Mouse (Mus musculus) right cerebral cortex, postnatal 25 days (tissue): ENCODE measurements around the gene Mapk11.
A peak's percentile ranks its signal among the peaks of the same experiment; 100 is the strongest.

ENCODE experiments used
- DNase-seq: peaks from one replicate; pipeline ENCODE4 v3.0.0; 2022

The Mapk11 gene

DNA sequence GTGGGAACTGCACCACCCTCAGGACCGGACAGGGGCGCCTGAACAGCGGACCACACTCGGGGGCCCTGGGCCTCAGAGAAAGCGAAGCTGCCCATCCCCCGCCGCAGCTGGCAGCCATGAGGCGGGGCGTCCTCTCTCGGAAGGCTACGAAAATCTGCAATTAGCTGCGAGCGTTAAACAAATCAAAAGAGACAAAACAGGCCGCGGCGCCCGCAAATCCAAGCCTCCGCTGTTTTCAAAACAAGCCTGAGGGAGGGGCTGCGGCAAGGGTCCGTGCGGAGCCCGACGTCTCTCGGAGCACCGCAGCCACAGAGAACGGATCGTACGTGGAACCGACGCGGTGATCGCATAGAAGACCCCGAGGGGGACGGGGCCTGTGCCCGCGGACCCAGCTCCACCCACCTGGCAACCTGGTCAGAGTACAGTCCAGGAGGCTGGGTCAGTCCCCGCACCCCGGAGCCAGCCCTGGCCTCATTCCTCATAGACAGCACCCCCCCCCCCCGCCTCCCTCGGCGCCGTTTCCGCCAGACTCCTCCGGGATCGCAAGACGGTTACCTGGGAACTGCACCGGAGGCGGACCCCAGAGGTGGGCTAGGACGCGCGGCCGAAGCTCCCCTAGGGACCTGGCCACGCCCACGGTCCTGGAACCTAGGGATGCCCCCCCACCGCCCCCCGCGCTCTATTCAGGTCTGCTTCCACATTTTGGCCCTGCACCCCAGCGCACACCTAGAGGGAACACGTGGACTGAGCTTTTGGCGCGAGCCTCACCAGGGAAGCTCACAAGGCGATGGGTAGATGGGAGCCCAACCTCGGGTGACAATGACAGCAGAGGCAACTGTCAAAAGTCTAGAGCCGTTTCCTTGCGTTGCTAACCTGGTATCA lies 23.8 kb upstream of the Mapk11 start:
- peak; percentile 47 for DNase-seq

DNA sequence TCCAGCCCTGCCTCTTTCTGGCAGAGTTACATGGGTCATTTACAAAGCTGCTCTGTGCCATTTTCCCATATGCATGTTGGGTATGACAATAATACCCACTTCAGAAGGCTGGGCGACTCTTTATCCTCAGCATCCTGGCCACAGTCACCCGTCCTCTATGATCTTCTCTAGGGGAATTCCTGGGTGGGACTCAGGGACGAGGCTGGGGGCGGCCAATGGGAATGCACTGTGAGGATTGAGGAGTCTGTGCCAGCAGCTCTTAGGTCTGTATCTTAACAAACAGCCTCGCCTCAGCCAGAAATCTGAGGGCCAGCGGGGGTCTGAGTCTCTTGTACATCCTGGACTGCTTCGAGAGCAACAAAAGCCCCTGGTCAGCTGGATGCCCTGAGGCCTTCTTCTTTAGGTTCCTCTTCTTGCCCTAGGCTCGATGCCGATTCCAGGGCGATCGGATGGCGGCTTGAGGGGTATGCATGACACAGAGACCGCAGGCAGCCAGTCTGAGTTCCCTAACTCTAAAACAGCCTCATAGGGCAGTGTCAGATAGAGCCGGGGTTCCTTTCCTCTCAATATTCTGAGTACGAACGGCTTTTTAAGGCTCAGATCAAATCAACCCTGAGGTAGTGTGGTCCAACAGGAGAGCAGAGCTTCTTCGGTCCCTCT lies 23.0 kb upstream of the Mapk11 start:
- DNase-seq, result no peak

DNA sequence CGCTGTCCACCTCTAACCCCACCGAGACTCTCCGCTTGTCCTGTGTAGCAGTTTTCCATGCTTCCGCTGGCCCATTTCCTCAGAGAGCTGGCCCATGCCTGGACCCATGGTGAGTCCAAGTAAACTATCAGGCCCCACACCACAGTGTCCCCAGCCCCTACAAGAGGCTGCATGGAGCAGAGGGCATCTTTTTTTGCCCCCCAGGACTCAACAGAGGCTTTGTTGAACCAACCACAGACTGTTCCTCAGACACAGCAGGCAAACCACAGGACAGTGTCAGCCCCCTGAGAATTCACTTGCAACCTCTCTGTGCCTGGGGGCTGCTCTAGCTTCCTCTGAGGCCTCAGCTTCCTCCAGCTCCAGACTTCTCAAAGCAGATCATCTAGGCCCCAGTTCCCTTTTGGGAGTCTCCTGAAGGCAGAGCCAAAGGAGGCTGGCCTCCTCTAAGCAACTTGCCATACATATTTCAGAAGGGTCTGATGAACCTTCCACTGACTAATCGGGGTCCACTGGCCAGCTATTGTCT lies 22.2 kb upstream of the Mapk11 start:
- DNase-seq, result no peak

GRCm38 (mm10) chr15:89170102-89170501 lies 20.7 kb upstream of the Mapk11 start:
- DNase-seq, result no peak

- peak; percentile 73 for DNase-seq
These were observed 20.0 kb upstream of the Mapk11 start for GRCm38 (mm10) chr15:89169431-89169830.

GRCm38 (mm10) chr15:89168922-89169321 lies 19.5 kb upstream of the Mapk11 start:
- DNase-seq, result no peak

GRCm38 (mm10) chr15:89165478-89165877 lies 16.1 kb upstream of the Mapk11 start:
- no peak for DNase-seq

DNA sequence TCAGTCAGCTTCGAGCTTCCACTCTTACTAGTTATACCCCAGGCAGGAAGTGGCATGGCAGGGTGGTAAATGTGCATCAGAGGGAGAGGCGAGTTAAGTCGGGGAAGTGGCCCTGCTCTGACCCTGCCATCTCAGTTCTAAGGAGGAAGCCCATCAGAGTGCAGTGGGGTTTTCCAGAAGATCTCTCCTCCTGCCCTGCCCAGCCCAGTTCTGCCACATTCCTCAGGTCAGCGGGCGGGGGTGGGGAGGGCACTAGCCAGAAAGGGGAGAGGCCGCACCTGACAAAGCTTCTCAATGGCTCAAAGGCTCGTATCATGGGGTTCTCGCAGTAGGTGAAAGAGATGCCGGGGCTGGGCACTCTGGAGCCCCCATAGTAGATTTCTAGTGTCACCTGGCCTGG lies 12.0 kb upstream of the Mapk11 start:
- no peak for DNase-seq

- DNase-seq, result no peak
These were observed 9.1 kb upstream of the Mapk11 start for GRCm38 (mm10) chr15:89158516-89158915.

DNA sequence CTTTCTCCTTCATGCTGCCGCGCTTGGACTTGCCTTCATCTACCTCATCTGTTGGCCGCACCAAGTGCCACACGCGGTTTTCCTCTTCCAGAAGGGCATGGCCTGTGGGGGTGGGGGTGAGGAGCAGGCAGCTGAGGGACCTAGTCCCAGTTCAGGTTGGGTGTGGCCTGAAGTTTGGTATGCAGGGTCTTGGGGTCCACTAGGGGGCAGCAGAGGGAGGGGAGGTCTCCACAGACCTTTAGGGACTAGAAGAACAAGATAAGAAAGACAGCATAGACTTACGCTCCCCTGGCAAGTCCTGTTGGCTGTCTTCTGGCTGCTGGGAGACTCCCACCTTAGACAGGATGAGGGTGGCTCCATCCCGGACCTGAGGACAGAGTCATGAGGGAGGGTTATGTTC lies 8.5 kb upstream of the Mapk11 start:
- DNase-seq, result no peak

- no peak for DNase-seq
These were observed 2.9 kb upstream of the Mapk11 start for GRCm38 (mm10) chr15:89152312-89152711.

GRCm38 (mm10) chr15:89150041-89150390 lies 588 bp upstream of the Mapk11 start:
- DNase-seq, result no peak

- DNase-seq, result no peak
These were observed 745 bp downstream of the Mapk11 start for GRCm38 (mm10) chr15:89148496-89149270.

- DNase-seq, result no peak
These were observed 1.5 kb downstream of the Mapk11 start for GRCm38 (mm10) chr15:89147895-89148294.

DNA sequence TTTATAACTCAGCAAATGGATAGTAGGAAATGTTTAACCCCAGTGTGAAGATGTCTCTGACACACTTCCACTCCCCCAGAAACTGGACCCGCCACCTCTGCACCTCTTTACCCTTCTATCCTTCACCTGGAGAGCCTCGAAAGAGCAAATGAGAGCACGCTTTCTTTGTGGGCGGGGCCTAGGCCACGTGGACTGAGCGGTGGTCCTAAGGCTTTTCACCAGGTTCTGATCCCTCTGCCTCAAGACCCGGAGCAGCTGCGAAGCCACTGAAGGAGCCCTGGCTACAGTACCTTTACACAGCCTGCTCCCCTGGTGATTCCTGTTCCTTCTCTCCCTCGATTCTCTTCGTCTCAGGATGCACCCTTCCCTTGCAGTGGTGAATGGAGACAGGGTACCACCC lies 2.0 kb downstream of the Mapk11 start:
- no peak for DNase-seq

GRCm38 (mm10) chr15:89147024-89147423 lies 2.4 kb downstream of the Mapk11 start:
- peak; percentile 64 for DNase-seq

DNA sequence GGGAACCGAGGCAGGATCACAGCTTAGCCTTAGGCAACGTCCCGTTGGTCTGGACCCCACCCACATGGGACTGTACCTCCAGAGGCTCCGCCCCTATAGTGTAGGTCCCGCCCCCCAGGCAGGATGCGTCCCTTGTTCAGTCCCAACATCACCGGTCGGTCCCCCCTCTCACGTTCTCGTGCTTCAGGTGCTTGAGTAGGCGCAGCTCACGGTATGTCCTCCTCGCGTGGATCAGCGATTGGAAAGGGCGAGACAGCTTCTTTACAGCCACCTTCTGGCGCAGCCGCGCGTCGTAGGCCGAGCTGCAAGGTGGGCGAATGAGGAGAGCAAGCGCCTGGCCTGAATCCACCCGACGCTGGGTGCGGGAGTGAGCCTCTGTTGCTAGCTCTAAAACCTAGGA lies 2.9 kb downstream of the Mapk11 start:
- DNase-seq, result peak; percentile 78

- DNase-seq, result no peak
These were observed 3.5 kb downstream of the Mapk11 start for GRCm38 (mm10) chr15:89145813-89146350.

DNA sequence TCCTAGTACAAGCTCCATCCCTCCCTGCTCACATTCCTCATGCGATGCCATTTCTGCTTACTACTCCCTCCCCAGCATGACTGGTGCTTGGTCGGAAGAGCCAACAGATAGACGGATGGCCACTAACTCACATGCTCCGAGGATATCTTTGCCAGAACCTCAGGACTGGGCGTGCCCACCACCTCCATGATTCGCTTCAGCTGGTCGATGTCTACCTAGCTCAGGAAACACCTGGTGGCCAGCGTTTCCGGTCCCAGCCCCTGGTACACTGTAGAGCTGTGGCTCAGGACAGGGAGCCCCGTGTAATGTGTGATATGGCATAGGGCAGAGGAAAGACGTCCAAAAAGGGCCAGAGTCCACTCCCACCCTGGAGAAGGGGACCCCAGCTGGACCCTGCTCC lies 4.5 kb downstream of the Mapk11 start:
- DNase-seq, result no peak

GRCm38 (mm10) chr15:89143134-89143533 lies 6.3 kb downstream of the Mapk11 start:
- no peak for DNase-seq

DNA sequence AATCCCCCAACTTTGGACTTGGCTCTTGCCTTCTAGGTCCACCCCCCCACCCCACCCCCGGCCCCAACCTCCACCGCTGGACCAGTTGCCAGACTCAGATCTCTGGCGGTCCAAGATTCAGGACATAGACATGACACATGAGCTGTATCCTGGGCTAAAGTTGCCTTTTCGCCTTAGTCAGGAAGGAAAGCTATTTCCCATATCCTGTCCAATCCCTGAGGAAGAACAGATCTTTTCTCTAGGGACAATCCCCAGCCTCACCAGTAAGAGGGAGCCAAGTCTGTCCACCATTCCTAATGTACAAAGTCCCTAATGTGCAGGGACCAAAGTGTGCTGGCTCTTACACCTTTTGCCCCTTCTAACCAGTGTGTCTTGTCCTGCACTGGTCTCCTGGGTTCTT lies 7.5 kb downstream of the Mapk11 start:
- DNase-seq, result no peak

- DNase-seq, result no peak
These were observed 8.0 kb downstream of the Mapk11 start for GRCm38 (mm10) chr15:89141443-89141842.

GRCm38 (mm10) chr15:89140659-89141252 lies 8.7 kb downstream of the Mapk11 start, which contains the start of gene Mapk12:
Mapk12 (minus strand) TSS chr15:89140703.
- peak; percentile 37 for DNase-seq
